Mouse (Mus musculus) telencephalon, adult 2 months (tissue): ENCODE data around the gene Olfr661.

ENCODE experiments used
- DNase-seq: peaks from one replicate; pipeline ENCODE4 v3.0.0-alpha.2; 2011; ENCODE audit warnings: low read depth, low spot score

Olfr661 gene

DNA sequence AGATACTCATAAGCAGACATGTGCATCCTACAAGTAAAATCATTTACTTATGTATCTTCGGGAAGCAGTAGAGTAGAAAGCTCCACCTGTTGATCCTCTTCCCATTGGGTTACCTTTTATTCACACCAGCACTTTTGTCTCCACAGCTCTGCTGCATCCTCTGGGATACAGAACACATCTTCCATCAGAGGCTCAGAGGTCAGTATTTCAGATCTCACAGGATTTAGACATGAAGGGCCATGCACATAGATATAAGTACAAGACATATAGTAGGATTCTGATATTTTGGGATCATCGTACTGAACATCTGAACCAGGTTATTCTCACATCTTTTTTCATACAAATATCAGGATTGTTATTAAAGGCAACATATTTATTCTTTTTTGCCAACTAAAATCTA lies at the start of gene Olfr661:
Gene Olfr661 (plus strand): TSS at position 301 of the 400 bp plus-strand sequence.
- no peak for DNase-seq

DNA sequence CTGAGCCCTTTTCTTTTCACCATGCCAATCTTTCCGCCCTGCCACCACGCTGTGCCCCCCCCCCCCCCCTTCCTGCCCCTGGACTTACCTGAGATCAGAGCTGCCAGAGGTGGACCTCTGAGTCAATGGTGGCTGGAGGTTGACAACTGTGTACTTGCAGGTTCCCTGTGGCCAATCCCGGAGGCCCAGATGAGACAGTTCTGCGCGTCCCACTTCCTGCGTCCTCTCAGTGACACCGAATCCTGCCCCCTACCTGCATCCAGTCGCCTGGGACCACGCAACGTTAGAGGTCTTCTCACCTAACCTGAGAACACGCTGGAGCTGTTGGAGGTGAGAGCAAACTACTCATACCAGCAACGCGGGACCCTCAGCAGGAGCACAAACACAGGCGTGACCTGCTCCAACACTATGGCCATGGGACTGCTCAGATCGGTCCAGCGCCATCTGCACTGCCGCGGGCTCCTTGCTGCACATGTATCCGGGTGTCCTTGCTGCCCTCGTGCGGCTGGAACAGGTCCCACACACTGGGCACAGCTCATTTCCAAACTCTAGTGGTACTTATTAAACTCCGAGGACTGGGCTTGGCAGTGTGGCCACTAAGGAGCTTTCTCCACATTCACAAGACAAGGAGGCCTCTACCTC lies 39.3 kb upstream of the Olfr661 start, which contains the start of gene Olfr658:
Gene Olfr658 (minus strand): TSS at position 465 of the 642 bp plus-strand sequence.
- no peak for DNase-seq

DNA sequence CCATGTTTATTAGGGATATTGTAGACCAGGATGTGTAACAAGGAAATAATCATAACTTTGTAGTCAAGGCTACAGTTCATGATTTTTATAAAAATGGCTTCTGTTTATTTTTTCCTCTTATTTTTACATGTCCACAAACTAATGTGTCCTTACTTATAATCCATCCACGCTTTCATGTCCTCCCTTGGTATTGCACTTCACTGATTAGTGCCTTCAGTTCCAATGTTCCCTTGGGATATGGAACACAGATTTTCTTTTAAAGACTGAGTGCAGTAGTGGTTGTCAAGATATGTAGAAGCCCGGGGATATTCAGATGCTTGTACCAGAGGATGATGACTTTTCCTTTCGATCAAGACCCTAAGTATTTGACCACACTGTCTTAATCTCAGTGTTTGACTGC lies 19.8 kb upstream of the Olfr661 start, which contains the start of gene Olfr659:
Gene Olfr659 (plus strand): TSS at position 301 of the 400 bp plus-strand sequence.
- DNase-seq, result no peak
